Mouse (Mus musculus): Measurements from ENCODE around the gene Mb.
"Not testable (repeated sequence)": the region's sequence is repeated elsewhere in the genome, so short reads cannot be mapped to it uniquely, and the experiment has no call there.

Mb gene

DNA sequence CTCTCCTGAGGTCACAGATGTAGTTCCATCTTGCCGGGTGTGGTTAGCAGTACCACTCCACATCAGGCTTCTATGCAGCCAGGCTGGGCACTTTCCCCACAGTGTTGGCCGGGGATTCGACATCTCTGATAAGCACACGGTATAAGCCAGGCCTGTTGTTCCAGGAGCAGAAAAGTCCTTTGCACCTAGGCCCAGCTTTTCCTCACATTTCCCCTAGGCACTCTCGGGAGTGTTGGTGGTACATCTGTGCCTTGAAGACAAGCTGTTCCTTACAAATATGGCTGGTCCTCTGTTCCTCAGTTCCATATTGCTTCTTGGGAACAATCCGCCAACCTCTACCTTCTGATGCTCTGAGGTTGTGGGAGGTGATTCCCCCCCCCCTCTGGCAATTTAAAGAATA is 15.8 kb upstream of the Mb start:
- no peak for DNase-seq (ENCODE audit: inconsistent age in 2 of 2, low spot score in 1 of 2)

DNA sequence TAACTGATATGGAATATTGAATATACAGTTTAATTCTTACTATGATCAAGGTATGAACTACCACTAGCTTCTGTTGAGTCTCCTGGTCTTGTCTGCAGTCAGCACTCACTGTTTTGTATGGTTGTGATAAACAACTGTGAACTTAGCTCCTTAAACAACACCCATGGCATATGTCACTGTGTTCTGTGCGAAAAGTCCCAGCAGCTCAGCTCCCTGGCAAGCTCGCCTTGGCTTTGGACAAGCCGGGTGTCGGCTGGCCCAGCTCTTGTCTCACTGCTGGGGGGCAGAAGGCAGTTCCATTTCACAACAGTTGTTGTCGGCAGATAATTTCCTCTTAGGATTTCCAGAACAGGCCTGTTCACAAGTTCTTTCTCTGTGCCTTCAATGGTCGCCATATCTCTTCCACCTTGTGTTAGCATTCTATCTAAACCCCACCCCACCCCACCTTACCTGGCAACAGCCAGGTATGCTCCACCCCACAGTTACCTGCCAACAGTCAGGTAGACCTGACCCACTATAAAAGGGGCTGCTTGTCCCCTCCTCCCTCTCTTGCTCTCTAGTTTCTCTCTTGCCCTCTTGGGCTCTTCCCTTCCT is 14.9 kb upstream of the Mb start:
- DNase-seq (ENCODE audit: inconsistent age in 2 of 2, low spot score in 1 of 2) = no peak

DNA sequence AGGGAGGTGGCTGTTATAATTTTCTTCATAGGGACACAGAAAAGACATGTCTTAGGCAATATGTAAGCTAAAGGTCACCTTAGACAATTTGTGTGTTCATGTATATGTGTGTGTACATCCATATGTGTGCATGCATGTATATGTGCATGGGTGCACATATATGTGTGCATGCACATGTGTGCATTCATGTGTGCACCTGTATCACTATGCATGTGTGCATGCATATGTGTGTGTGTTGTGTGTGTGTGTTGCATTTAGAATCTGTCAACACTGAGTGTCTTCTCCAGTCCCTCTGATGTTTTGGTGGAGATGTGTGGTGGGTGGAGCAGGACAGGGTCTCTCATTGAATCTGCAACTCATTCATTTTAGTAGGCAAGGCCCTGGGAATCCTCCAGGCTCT is 12.3 kb upstream of the Mb start:
- DNase-seq (ENCODE audit: inconsistent age in 2 of 2, low spot score in 1 of 2) = no peak

DNA sequence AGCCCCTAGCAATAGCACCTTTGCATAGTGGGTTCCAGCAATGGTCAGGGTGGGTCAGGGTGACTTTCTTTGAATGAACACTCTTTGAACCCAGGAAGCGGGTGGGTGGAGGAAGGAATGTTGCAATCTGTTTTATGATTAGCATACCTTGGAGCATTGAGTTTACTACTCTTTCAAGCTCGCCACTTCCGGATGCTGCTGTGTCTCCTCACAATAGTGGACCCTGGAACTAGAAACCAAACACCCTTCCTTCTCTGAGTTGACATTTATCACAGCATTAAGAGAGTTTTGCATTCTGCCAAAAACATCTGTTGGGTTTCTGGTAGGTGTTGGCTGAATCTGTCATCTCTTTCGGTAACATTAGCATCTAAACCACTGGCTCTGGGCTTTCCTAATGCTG is 8.9 kb upstream of the Mb start:
- not testable (repeated sequence) for DNase-seq (ENCODE audit: inconsistent age in 2 of 2, low spot score in 1 of 2)

DNA sequence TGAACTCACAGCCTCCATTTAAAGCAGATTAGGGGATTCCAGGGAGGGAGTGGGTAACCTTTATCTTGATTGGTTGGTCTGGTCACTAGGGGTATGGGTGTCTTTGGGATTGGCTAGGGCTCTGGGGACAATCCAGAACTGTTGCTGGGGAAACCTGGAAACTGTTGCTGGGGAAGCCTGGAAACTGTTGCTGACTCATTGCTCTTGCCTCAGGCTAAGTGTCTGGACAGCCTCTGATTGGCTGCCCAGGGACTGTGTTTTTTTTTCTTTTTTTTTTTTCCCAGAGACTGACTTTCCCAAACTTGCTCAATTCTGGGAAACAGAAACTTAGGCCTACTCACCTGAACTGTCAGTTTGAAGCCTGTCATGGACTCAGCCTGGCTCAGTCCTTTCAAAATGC is 8.1 kb upstream of the Mb start:
- no peak for DNase-seq (ENCODE audit: inconsistent age in 2 of 2, low spot score in 1 of 2)

DNA sequence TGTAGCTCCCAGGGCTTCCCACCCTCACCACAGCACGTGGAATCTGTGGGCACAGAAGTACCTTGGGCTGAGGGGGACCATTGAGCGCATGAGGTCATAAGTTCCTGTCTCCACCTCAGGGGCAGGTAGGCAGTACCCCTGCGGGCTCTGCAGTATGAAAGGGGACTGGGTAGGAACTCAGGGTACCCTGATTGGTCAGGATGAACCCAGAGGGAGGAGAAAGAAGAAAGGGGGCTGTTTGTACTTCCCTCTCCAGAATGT is 6.3 kb upstream of the Mb start:
- no peak for DNase-seq (ENCODE audit: inconsistent age in 2 of 2, low spot score in 1 of 2)

DNA sequence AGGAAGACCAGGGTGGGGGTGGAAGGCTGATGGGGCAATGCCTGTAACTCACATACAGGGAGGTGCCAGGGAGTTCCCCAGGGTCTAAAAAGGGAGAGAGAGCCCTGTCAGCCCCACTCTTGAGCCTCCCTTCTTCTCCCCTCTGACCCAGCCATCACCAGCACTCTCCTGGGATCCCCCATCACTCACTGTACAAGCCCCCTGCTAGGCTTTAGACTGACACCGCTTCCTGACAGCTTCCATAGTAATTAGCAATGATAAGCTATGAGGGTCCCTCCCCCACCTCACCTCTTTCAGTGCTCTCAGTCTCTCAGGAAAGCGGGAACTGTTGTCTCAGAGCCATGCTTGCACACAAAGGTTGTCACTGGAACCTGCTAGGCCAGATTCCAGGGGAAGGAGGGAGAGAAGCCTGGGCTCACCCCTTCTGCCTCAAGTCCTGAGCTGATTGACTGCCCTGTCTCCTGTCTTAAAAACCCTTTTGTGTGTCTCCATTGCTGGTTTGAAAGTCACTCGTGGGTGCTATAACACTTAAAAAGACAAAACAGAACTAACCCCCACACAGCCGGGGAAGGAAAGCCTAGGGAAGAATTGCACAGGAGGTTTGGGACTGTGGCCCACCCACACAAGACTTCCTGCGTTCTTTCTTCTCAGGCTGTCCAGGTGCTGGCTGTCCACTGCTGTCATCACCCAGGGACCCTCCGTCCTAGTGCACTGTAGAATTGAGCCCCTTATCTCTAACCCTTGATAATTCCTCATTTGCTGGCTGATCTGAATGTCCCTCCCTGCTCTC is 5.7 kb upstream of the Mb start:
- DNase-seq (ENCODE audit: inconsistent age in 2 of 2, low spot score in 1 of 2) = no peak

DNA sequence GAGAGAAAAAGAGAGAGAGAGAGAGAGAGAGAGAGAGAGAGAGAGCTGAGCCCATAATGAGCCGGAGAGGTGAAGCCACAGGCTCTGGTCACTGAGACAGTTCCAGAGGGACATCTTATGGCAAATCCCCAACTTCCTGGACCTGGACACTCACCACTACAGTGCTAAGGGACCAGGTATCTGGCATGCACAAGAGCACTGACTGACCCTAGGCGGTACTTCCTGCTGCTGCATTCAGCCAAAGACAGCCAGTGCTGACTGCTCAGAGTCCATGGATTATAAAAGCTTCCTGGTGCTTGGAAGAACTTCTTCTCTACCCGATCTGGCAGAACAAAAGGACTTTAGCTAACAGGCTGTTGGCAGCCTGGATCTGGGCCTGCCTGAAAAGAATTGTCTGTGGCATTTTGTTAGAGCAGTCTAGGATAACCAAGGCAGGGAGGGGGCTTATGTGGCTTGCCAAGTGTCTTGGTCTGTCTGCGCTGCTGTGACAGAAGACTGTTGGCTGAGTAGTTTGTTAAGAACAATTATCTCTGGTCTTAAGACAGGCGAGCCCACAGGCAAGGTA is 4.2 kb upstream of the Mb start:
- DNase-seq (ENCODE audit: inconsistent age in 2 of 2, low spot score in 1 of 2) = no peak

DNA sequence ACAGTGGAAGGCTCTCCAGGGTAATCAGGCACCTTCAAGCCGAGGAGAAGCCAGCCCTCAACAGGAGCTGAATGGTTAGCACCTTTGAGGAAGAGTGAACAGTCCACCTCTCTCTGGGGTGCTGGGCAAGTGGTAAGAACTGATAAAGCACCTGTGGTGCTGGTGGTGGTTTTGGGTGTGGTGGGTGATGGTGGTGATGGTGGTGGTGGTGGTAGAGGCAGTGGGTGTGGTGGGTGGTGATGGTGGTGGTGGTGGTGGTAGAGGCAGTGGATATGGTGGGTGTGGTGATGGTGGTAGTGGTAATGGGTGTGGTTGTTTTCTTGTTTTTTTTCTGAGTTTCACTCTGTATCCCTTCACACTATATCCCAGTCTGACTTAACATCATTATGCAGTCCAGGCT is 2.6 kb upstream of the Mb start:
- no peak for DNase-seq (ENCODE audit: inconsistent age in 2 of 2, low spot score in 1 of 2)

DNA sequence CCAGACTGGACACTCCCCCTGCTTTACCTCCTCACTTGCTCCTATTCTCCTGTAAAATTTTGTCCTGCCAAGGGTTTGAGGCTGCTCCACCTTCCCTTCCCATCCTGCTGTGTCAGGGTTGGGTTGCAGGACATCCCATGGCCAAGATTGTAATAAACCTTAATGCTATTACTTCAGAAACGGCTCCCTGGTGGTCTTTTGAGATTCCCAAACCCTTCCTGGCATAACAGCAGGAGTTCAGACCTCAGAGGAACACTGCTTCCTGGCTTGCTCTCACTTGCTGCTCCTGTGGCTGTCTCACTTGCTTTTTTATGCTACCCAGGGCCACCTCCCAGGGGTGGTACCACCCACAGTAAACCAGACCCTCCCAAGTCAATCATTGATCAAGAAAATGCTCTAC is 1.7 kb upstream of the Mb start:
- no peak for DNase-seq (ENCODE audit: inconsistent age in 2 of 2, low spot score in 1 of 2)

DNA sequence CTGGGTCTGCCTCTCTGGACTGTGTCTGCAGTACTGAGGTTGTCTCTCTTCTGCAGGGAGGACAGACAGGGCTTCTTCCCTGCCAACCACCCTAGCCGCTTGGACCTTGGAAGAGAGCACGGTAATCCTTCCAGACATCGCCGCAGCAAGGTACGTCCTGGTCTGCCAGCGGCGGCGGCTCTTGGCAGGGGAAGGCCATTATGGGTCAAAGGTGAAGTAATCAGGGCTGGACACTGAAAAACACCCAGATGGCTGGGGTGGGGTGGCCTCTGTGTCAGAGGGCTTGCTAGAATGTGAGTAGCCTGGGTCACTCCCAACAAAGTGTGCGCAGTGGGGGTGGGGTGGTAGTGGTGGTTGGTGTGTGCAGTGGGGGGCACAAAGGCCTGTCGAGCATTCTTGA is 4.9 kb downstream of the Mb start:
- peak in 1 of 2 experiments; percentile 68 for DNase-seq (ENCODE audit: inconsistent age in 2 of 2, low spot score in 1 of 2)

DNA sequence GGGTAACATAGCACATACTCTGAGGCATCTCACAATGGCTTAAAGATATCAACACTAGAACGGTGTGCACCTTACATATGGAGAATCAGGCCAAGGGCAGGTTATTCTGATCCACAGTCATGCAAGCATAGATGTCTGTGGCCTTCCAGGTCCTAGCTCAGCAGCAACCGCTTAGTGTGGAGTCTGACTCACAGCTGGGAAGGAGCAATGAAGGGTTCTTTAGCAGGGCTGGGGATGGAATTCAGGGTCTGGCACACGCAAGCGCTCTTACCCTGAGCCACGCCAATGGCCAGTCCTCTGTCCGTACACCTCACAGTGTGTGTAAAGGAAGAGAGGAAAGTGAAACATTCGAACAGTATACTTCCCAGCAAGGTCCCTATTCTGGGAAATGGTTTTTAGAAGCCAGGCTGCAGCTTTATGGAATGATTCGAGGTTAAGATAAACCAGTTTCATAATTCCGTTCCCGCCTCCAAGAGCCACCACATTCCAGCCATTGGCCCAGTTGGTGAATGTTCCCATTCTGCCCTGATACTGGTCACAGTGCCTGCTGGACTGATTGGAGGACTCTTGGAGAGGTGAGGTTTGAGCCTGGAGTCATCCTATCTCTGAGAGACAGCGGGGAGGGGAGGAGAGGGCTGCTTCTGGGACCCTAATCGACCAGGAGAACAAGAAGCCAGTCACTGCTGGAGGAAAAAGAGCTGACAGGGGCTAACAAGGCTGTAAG is 5.7 kb downstream of the Mb start, which contains the start of gene Apol6:
Apol6 (plus strand) TSS at position 133 of the 724 bp plus-strand sequence.
- DNase-seq (ENCODE audit: inconsistent age in 2 of 2, low spot score in 1 of 2) = peak; percentile 68 to 83

DNA sequence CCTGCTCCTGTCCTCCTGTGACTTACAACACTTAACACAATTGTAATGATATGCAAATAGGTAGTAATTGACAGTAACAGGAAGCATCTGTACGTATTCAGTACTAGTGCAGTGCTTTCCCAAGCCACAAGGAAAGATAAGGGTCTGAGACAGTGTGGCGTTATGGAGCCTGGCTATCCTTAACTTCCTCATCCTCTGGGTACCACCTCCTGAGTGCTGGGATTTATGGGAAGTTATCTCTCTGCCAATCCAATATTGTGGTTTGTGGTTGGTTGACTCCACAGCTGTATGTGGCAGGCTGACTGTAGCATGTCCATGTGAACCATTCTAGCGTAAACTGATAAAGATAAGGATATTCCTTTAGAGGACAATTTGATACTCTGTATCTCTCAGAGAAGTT is 9.7 kb downstream of the Mb start:
- DNase-seq (ENCODE audit: inconsistent age in 2 of 2, low spot score in 1 of 2) = no peak

DNA sequence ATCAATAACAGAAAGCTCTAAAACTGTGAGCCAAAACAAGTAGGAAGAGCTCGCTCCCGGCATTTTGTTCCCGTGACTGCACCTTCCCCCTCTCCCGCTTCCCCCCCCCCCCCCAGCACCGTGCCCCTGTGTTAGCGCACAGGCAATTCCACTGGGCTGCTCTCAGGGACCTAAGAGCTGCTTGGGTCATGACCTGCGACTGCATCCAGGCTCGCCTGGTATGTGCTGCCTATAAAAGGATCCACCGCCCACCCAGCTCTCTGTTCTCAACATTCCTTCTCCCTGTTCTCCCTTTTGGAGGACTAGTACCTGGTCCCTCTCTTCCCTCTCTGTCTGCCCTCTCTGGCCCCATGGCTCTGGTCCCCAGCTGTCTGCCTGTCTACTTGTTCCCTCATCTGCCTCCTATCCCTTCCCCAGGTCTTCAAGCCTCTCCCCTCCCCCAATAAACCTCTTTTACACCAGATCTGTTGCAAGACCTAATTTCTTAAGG is 11.2 kb downstream of the Mb start:
- no peak for DNase-seq (ENCODE audit: inconsistent age in 2 of 2, low spot score in 1 of 2)

DNA sequence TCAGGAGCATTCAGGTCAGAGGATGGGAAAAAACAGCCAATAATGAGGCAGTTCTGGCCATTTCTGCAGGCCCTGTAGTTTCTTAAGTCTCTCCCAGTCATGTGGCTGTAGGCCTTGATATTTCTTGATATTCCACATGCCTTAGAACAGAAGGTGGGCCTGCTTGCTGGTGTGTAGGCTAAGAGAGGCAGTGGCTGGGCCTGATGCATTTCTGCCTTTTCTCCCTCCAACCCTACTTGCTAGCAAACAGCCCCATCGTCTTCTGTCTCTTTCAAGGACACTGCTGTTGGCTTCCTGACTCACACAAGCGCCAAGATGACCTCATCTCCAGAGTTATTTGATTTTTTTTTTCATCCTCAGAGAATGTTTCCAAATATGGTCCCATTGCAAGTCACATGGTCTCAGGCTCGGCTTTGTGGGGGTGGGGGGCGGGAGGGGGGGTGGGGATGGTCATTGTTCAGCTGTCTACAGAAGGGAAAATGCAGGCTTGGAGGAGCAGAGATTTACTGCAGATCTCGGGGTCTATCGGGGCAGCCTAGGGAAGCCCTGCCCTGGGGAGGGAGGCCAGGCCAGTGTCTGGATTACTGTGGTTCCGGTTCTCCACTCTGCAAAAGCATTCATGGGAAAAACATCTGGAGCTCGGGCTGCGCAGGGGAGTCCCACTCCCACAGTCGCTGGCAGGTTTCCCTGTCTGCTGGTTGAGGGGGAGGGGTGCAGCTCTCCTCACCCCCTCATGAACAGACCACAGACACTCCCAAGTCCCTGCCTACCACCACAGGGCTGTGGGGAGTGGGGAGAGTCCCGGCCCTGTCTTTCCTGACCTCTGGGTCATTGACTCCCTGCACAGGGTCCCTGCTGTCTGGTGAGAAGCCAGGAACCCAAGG is 12.9 kb downstream of the Mb start:
- peak; percentile 81 to 92 for DNase-seq (ENCODE audit: inconsistent age in 2 of 2, low spot score in 1 of 2)

DNA sequence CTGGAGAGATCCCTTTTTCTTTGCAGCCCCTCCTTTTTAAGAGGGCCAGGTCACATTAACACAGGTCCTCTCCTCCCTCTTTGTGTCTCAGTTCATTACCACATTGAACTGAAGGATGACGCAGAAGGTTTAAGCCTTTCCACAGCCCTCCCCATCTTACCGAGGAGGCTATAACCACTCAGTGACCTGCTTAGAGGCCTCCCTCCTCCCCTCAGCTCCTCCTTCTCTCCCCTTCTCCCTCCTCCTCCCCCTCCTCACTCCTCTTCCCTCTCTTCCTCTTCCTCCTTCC is 13.5 kb downstream of the Mb start:
- no peak for DNase-seq (ENCODE audit: inconsistent age in 2 of 2, low spot score in 1 of 2)

DNA sequence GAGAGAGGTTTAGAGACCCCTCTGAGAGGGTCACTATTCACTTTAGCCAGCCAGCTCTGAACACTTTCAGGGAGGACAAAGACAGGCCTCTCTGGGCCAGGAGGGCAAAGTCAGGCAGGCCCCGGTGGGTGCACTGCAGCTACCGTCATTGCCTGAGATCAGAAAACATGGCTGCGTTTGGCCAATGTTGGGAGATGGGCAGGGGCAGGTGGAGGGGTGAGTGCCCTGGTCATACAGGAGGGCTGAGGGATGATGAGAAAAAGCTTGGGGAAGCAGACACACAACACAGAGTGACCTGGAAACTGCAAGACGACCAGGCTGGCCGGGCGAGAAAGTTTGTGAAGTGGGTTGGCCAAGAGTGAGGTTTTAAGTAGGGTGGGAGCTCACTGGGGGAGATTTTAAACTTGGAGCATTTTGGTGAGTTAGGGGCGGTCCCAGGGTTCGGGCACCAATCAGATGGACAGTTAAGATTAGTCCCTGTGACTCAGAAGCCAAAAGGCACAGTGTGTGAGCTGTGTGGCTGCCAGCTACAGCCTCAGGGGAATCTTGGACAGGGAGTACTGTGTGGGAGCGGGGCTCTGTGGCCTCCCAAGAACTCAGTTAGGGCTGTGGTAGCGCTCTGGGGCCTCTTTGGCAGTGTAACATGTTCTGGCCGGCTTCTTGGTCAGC is 14.0 kb downstream of the Mb start:
- DNase-seq (ENCODE audit: inconsistent age in 2 of 2, low spot score in 1 of 2) = peak; percentile 88 to 93

DNA sequence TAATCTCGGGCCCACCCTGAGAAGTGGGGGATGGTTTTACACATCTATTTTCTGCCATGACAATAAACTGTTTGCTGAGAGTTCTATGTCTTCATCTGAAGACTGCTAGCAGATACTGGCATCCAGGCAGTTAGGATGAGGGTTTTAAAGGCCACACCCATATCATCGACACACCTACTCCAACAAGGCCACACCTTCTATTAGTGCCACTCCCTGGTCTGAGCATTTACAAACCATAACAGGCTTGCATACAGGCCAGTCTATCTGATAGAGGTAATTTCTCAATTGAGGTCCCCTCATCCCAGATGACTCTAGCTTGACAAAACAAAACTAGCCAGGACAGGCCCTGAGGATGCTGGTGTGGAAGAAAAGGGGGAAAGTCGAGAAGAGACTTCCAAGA is 14.8 kb downstream of the Mb start:
- no peak for DNase-seq (ENCODE audit: inconsistent age in 2 of 2, low spot score in 1 of 2)

DNA sequence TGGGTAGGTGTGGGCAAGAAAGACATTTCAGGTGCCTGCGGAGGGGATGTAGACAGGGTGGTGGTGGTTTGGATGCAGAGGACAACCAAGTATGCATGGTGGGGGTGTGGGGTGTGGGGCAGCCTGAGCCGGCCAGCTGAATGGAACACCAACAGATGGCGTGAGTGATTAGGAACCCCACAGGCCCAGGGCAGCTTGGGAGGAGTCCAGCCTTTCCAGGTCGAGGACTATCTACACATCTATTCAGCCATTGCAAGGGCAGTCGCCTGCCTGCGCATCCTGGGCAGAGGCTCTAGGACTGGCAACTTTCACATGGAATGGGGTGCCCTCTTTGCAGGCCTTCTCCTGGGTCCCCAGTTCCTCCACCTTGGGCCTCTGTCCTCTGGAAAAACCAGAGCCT is 15.9 kb downstream of the Mb start:
- no peak for DNase-seq (ENCODE audit: inconsistent age in 2 of 2, low spot score in 1 of 2)

DNA sequence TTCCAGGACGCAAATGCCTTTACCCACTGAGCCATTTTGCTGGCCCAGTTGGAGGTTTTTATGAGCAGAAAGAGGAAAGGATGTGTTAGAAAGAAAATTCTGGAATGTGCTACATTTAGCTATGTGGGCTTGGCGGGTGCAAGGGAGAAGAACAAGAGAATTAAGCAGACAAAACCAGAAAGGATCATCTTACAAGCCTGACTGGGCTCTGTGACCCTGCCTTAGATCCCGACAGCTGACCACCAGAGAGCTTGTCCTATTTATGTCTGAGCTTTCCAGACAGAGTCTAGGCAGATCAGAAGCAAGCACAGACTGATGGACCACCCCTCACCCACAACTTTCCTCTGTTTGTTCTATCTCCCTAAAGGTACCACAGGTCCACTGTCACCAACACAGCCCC is 19.2 kb downstream of the Mb start:
- no peak for DNase-seq (ENCODE audit: inconsistent age in 2 of 2, low spot score in 1 of 2)

Data from adrenal gland, adult (tissue).